Mouse (Mus musculus): ENCODE measurements around the gene Slc9a9.

Slc9a9 gene

DNA sequence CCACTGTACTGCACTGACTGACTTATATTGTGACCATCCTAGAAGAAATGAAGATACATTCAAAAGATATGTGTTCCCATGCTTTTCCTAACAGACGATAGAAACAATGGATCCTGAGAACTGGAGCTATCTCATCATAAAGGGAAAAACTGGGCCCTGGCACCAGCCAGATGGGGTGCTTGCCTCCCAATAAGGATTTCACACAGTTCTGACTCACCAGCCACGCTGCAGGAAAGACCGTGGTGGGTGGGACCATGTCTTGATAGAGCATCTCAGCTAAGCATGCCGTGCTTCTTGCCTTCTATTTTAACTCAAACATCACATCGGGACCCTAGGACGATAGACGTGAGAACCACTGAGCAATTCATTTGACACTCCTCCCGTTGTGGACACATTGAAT lies 60.7 kb downstream of the Slc9a9 start:
- intact Hi-C loops (cut with DNase I), result loop anchor here (10.0 kb wide), 1 partner anchor 424 kb away; no protein-coding TSS in a partner anchor

GRCm38 (mm10) chr9:94732136-94732535 lies 62.4 kb downstream of the Slc9a9 start:
- intact Hi-C loops (cut with DNase I), result loop anchor here (10.0 kb wide), 1 partner anchor 423 kb away; no protein-coding TSS in a partner anchor

- intact Hi-C loops (cut with DNase I), result loop anchor here (10.0 kb wide), 1 partner anchor 422 kb away; no protein-coding TSS in a partner anchor
Measured at GRCm38 (mm10) chr9:94732599-94733287, 63.0 kb downstream of the Slc9a9 start.

DNA sequence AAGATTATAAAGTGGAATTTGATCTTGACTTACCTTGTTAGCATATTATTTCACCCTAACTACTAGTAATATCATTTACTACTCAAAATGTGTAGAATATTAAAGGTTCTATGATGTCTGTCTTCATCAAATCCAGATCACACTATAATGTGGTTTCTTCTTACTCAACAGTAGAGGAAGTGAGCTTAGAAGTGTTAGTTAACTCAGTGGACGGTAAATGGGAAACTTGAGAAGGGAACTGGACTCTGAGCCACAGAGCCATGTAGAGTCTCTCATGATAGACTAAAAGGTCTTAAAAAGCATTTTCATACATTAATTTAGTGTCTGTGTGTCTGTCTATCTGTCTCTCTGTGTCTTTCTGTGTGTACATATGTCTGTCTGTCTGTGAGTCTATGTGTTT lies 64.6 kb downstream of the Slc9a9 start:
- intact Hi-C loops (cut with DNase I), result loop anchor here (10.0 kb wide), 1 partner anchor 420 kb away; no protein-coding TSS in a partner anchor

DNA sequence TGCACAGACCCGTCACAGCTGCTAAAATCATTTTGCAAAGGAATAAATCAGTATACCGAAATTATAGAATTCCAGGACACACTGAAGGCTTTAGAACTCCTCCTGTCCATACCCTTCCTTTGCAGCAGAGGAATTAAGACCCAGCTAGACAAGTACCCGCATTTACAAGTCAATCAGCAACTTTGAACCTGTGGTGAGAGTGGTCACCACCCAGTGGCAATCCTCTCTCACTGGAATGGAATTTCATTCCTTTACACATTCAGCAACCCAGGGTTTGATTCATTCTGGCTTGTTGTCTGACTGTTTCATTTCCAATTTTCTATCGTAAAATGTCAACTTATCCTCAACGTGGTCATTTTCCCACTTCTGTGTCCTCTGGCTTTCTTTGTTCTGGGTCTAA lies 67.5 kb downstream of the Slc9a9 start:
- intact Hi-C loops (cut with DNase I), result loop anchor here (10.0 kb wide), 1 partner anchor 418 kb away; no protein-coding TSS in a partner anchor

- intact Hi-C loops (cut with DNase I), result loop anchor here (2.0 to 10.0 kb wide), 2 partner anchors 416 to 732 kb away; no protein-coding TSS in a partner anchor
Measured at GRCm38 (mm10) chr9:94738555-94739427, 69.1 kb downstream of the Slc9a9 start.

GRCm38 (mm10) chr9:94740841-94741240 lies 71.1 kb downstream of the Slc9a9 start:
- intact Hi-C loops (cut with DNase I), result loop anchor here (2.0 to 10.0 kb wide), 2 partner anchors 124 to 664 kb away; no protein-coding TSS in a partner anchor

- intact Hi-C loops (cut with DNase I), result loop anchor here (10.0 kb wide), 1 partner anchor 122 kb away; no protein-coding TSS in a partner anchor
Measured at GRCm38 (mm10) chr9:94743291-94743690, 73.6 kb downstream of the Slc9a9 start.

GRCm38 (mm10) chr9:94748503-94748902 lies 78.8 kb downstream of the Slc9a9 start:
- intact Hi-C loops (cut with DNase I), result loop anchor here (10.0 kb wide), 1 partner anchor 116 kb away; no protein-coding TSS in a partner anchor

GRCm38 (mm10) chr9:94750187-94750586 lies 80.5 kb downstream of the Slc9a9 start:
- intact Hi-C loops (cut with DNase I), result no loop called here

DNA sequence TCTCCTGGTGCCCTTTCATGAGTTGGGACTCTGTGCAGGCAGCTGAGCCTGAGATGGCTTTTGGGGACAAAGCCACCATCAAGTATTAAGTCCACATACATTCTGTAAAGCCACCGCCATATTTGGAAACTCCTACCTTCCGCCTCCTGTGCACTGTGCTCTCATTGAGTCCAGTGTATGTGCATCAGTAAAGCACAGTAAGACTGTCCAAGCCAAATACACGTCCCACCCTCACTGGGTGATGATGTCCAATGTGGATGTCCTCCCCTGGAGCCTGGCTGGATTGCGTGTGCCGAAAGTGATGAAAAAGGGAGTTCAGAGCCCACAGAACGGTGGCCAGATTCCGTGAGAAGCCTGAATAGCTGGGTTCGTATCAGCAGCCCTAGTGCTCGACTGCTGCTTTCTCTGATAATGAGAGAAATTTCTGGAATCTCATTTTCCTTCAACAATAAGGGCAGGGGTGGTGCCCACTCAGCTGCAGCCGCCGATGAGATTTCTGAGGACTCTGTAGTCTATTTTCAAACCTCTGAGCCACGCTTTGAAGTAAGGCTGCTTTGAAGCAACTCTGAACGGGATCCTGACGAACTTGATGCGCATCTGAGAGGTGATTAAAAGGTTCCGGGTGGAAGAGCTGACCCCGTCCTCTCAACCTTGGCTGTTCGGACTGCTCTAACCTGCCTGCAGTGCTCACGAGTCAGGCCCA lies 81.4 kb downstream of the Slc9a9 start:
- intact Hi-C loops (cut with DNase I), result no loop called here

- intact Hi-C loops (cut with DNase I), result no loop called here
Measured at GRCm38 (mm10) chr9:94751638-94752021, 81.9 kb downstream of the Slc9a9 start.

- intact Hi-C loops (cut with DNase I), result no loop called here
Measured at GRCm38 (mm10) chr9:94752121-94752520, 82.4 kb downstream of the Slc9a9 start.

DNA sequence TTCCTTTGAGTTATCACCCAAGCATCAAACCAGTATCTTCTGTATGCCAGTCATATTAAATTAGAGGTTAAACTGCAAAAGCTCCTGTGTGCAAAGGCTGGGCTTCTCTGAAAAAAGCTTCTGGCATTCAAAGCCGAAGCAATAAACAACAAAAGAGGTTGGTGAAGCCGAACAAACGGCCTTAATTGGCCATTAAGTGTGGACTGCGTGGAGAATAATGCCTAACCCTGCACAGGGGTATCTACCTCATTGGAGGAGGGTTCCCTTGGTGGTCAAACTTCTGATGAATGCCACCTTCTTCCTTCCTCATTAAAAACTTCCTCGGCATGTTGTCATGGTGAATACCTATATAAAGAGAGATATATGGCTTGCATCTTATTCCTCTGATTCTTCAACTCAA lies 90.2 kb downstream of the Slc9a9 start:
- intact Hi-C loops (cut with DNase I), result no loop called here

GRCm38 (mm10) chr9:94768114-94768513 lies 98.4 kb downstream of the Slc9a9 start:
- intact Hi-C loops (cut with DNase I), result no loop called here

DNA sequence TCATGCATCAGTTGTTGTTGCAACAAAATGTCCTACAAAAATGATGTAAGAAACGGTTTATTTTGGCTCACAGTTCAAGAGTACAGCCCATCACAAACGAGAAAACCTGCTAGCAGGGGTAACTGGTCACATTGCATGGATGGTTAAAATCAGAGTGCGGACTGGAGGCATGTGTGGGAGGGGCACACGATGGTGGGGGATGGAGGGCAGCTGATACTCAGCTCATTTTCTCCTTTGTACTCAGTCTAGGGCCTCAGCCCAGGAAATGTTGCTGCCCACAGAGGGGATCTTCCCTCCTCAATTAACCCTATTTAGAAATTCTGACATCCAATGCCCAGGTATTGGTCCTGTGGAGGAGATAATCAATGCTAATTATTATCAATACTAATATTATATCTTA lies 98.8 kb downstream of the Slc9a9 start:
- intact Hi-C loops (cut with DNase I), result no loop called here

DNA sequence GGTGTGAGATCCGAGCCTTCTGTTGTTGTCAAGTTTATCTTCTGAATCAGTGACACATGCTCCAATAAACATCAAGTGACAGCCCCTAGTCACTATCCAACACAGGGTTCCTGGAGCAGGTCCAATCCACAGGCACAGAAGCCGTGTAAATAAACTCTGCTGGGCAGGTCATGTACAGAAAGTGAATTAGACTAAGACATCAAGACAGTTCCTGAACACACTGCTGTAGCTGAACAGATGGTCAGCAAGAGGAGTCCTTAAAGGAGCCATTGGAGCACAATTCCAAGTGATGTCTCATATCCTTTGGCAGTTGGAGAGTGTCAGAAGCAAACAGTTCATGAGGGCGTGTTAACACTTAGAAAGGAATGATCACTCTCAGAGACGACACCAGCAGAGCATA lies 103.6 kb downstream of the Slc9a9 start:
- intact Hi-C loops (cut with DNase I), result no loop called here

- intact Hi-C loops (cut with DNase I), result no loop called here
Measured at GRCm38 (mm10) chr9:94788261-94788660, 118.6 kb downstream of the Slc9a9 start.

- intact Hi-C loops (cut with DNase I), result no loop called here
Measured at GRCm38 (mm10) chr9:94790966-94791365, 121.3 kb downstream of the Slc9a9 start.

GRCm38 (mm10) chr9:94803073-94803472 lies 133.4 kb downstream of the Slc9a9 start:
- intact Hi-C loops (cut with DNase I), result no loop called here

- intact Hi-C loops (cut with DNase I), result no loop called here
Measured at GRCm38 (mm10) chr9:94805506-94805905, 135.8 kb downstream of the Slc9a9 start.

Data from adrenal gland (tissue).